In genomic region chr10:70299653-70300052, GRCm38 (mm10) we compare ENCODE assay signal across 31 mouse cellular contexts. TPM values are rescaled to one million over a fixed set of nuclear protein-coding genes. Genes with fewer than 3 reads are reported as not detected.
DNase-seq lines count a peak whose midpoint lies in the region; ATAC-seq lines count a peak whose summit lies in the region.
"Had no signal": no experiment of that assay in that cellular context is flagged by ENCODE, and none has a peak within 500 bp of the region (broad histone marks: within the 10 kb centered on the region; RNA-seq: fewer than 3 reads in every experiment).

No protein-coding gene starts in this region.

- DNase-seq in adrenal gland, adult 2 months = peak; percentile 34
- no peak for DNase-seq in adrenal gland, adult 18-20 months (ENCODE audit: low spot score in 2 of 2)
- DNase-seq in hindbrain, embryonic 14.5 days (ENCODE audit: low spot score) = no peak
- peak; percentile 47 to 56 for DNase-seq in kidney, postnatal 4 days
- DNase-seq in kidney, adult 8-10 months = no peak
- peak; percentile 36 to 48 for DNase-seq in adrenal gland, postnatal 36 days
- DNase-seq: cerebellum, adult 2 months; cerebellum, postnatal 14 days; gastrocnemius, adult 2 months; gastrocnemius, postnatal 36 days; heart, adult 2 months; heart, postnatal 10 days; kidney, adult 11 months; layer of hippocampus, adult 9-11 months; liver, embryonic 13.5 days; lung, adult 18-20 months; lung, postnatal 10 days; right cerebral cortex, adult 18-20 months; spleen, adult 18-20 months; thymus, postnatal 14 days had no signal

- peaks cover 8% of the 10 kb centered on the region for H3K4me1 ChIP-seq in hindbrain, embryonic 13.5 days (replicated peaks)
- no peaks in the 10 kb centered on the region; the same call in 1 of the 2 replicates for H3K4me1 ChIP-seq in hindbrain, embryonic 14.5 days (replicated peaks; ENCODE audit: control insufficient read depth, insufficient read depth, low read length)
- H3K4me1 ChIP-seq in neural tube, embryonic 15.5 days = peaks cover 8% of the 10 kb centered on the region; the same call in 1 of the 2 replicates
- H3K4me1 ChIP-seq: liver, embryonic 13.5 days had no signal

- no peak overlapping the region for H3K4me2 ChIP-seq in hindbrain, embryonic 13.5 days
- H3K4me2 ChIP-seq in hindbrain, embryonic 14.5 days (replicated peaks) = no peak overlapping the region
- H3K4me2 ChIP-seq in neural tube, embryonic 15.5 days = no peak overlapping the region
- H3K4me2 ChIP-seq: heart, embryonic 13.5 days; hindbrain, embryonic 12.5 days; limb, embryonic 15.5 days; liver, embryonic 13.5 days; neural tube, embryonic 12.5 days had no signal

- H3K9me3 ChIP-seq in hindbrain, embryonic 13.5 days = no peaks in the 10 kb centered on the region
- H3K9me3 ChIP-seq in hindbrain, embryonic 14.5 days (ENCODE audit: control insufficient read depth, low read length) = no peaks in the 10 kb centered on the region
- H3K9me3 ChIP-seq in neural tube, embryonic 15.5 days (replicated peaks) = no peaks in the 10 kb centered on the region
- H3K9me3 ChIP-seq: heart, embryonic 13.5 days; hindbrain, embryonic 12.5 days; limb, embryonic 10.5 days; limb, embryonic 15.5 days; liver, embryonic 13.5 days; neural tube, embryonic 12.5 days had no signal

- H3K27ac ChIP-seq in hindbrain, embryonic 13.5 days = peak overlapping the region; percentile 36; the same call in 1 of the 2 replicates
- no peak overlapping the region for H3K27ac ChIP-seq in hindbrain, embryonic 14.5 days
- no peak overlapping the region for H3K27ac ChIP-seq in neural tube, embryonic 15.5 days (replicated peaks)
- H3K27ac ChIP-seq: gastrocnemius, adult 2 months; heart, adult 2 months; heart, embryonic 13.5 days; hindbrain, embryonic 12.5 days; limb, embryonic 10.5 days; limb, embryonic 15.5 days; liver, embryonic 13.5 days; neural tube, embryonic 12.5 days had no signal

- no peak for ATAC-seq in hindbrain, embryonic 13.5 days (ENCODE audit: low FRiP score)
- ATAC-seq in hindbrain, embryonic 14.5 days (ENCODE audit: low FRiP score) = no peak
- no peak for ATAC-seq in neural tube, embryonic 15.5 days (ENCODE audit: low FRiP score)
- ATAC-seq: forebrain, embryonic 16.5 days; midbrain, embryonic 16.5 days had no signal

- H3K4me3 ChIP-seq in hindbrain, embryonic 13.5 days = no peak overlapping the region
- no peak overlapping the region for H3K4me3 ChIP-seq in hindbrain, embryonic 14.5 days (replicated peaks; ENCODE audit: low read length)
- no peak overlapping the region for H3K4me3 ChIP-seq in neural tube, embryonic 15.5 days (replicated peaks)
- H3K4me3 ChIP-seq: erythroblast, embryonic 14.5 days; gastrocnemius, adult 2 months; heart, adult 2 months; heart, embryonic 13.5 days; hindbrain, embryonic 12.5 days; limb, embryonic 10.5 days; limb, embryonic 15.5 days; liver, embryonic 13.5 days; neural tube, embryonic 12.5 days had no signal

- H3K36me3 ChIP-seq in hindbrain, embryonic 13.5 days = no peaks in the 10 kb centered on the region
- no peaks in the 10 kb centered on the region for H3K36me3 ChIP-seq in hindbrain, embryonic 14.5 days (replicated peaks; ENCODE audit: control insufficient read depth, insufficient read depth)
- H3K36me3 ChIP-seq in neural tube, embryonic 15.5 days = no peaks in the 10 kb centered on the region
- H3K36me3 ChIP-seq: G1E; heart, embryonic 13.5 days; hindbrain, embryonic 12.5 days; limb, embryonic 10.5 days; limb, embryonic 15.5 days; liver, embryonic 13.5 days; neural tube, embryonic 12.5 days had no signal

- H3K9ac ChIP-seq in hindbrain, embryonic 13.5 days = no peak overlapping the region
- no peak overlapping the region for H3K9ac ChIP-seq in hindbrain, embryonic 14.5 days
- H3K9ac ChIP-seq in neural tube, embryonic 15.5 days (replicated peaks) = no peak overlapping the region
- H3K9ac ChIP-seq: heart, embryonic 13.5 days; hindbrain, embryonic 12.5 days; limb, embryonic 15.5 days; liver, embryonic 13.5 days; neural tube, embryonic 12.5 days had no signal

- WGBS in hindbrain, embryonic 13.5 days = 61% methylated on average over 5 of the region's 5 CpGs
- 57% methylated on average over 5 of the region's 5 CpGs for WGBS in hindbrain, embryonic 14.5 days
- 75% methylated on average over 5 of the region's 5 CpGs for whole genome bisulfite sequencing in neural tube, embryonic 15.5 days

- no peaks in the 10 kb centered on the region for H3K27me3 ChIP-seq in hindbrain, embryonic 13.5 days
- H3K27me3 ChIP-seq in hindbrain, embryonic 14.5 days (ENCODE audit: control insufficient read depth, insufficient read depth, low read length) = no peaks in the 10 kb centered on the region
- no peaks in the 10 kb centered on the region for H3K27me3 ChIP-seq in neural tube, embryonic 15.5 days (replicated peaks)
- H3K27me3 ChIP-seq: heart, embryonic 13.5 days; hindbrain, embryonic 12.5 days; liver, embryonic 13.5 days; neural tube, embryonic 12.5 days had no signal

RNA-seq across cellular contexts. Expression of gene Slc16a9, which starts 54.8 kb away (rescaled TPM):
- total RNA-seq in adrenal gland, adult 2 months (2021) = 1 to 10 TPM; 6.4 to 8.8 TPM
- 2.4 TPM in 2 replicates for polyA plus RNA-seq in adrenal gland, adult 2 months (2012; rRNA removed)
- 1 to 10 TPM; 2.5 to 3.9 TPM for total RNA-seq in adrenal gland, adult 18-20 months (2021)
- polyA plus RNA-seq in hindbrain, embryonic 13.5 days (2015; fragmentation: Nextera tagmentation; extraction: Ambion mirVana) = 1.6 and 2.7 TPM in 2 replicates
- 1.8 and 2.6 TPM in 2 replicates for polyA plus RNA-seq in hindbrain, embryonic 14.5 days (2014; fragmentation: Nextera tagmentation; extraction: Ambion mirVana)
- total RNA-seq in adrenal gland, postnatal 36 days (2021) = 10 to 100 TPM in 1 of 2 experiments, 1 to 10 TPM in 1; 5.5 to 12.9 TPM
- polyA plus RNA-seq in neural tube, embryonic 15.5 days (2015; fragmentation: Nextera tagmentation; extraction: Ambion mirVana) = 1.0 and 1.8 TPM in 2 replicates
- polyA plus RNA-seq: erythroblast, embryonic 14.5 days; G1E had no signal

Comparison
In these comparisons a context has a peak if more than half of its experiments do, and no peak if none do; other contexts are left out.
1. DNase-seq: peak in adrenal gland, adult 2 months (single experiment), kidney, postnatal 4 days (2 of 2) and adrenal gland, postnatal 36 days (2 of 2); none in adrenal gland, adult 18-20 months (0 of 2), hindbrain, embryonic 14.5 days (single experiment) and kidney, adult 8-10 months (0 of 2).